Mouse (Mus musculus) activated CD4-positive, CD25-positive, alpha-beta regulatory T cell, adult 4 months (primary cell): Measurements from ENCODE around the gene Atr. TPM values are rescaled to one million over a fixed set of nuclear protein-coding genes. Genes with fewer than 3 reads are reported as not detected.
"Not testable (repeated sequence)": the region's sequence is repeated elsewhere in the genome, so short reads cannot be mapped to it uniquely, and the experiment has no call there.

Experiments
- ATAC-seq: one replicate; pipeline ENCODE4 v1.8.0; 2017
- polyA plus RNA-seq, 2 experiments: library from polyadenylated mRNA; unstranded; fragments of 100-300 nt; shearing (Covaris generic); gene quantifications; one replicate each; pipeline ENCODE4 v1.2.1; 2017

The Atr gene
- polyA plus RNA-seq, 2 experiments from 2014 or later, result 18.3 to 23.2 TPM

DNA sequence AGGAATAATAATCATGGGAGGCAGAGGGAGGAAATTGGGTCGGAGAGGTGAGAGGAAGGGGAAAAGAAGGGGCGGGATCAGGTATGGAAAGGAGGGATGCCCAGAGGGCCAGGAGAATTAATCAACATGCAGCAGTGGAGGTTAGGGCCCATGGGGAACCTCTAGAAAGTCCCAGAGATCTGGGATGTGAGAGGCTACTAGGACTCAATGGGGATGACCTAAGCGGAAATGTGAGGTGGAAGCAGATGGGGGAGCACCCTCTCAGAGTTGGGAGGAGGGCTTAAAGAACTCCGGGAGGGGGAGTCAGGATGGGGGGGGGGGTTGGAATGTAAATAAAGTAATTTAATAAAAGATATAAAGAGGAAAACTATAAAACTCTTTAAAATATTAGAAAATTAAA lies 96.3 kb downstream of the Atr start:
- no peak for ATAC-seq

GRCm38 (mm10) chr9:95954226-95954584 lies 96.8 kb downstream of the Atr start:
- ATAC-seq, result peak; percentile 6

- ATAC-seq, result peak; percentile 89
Measured at GRCm38 (mm10) chr9:95954585-95955461, 97.4 kb downstream of the Atr start, which contains the start of gene Xrn1. Gene Xrn1, plus strand, starts transcription at chr9:95954760.

- ATAC-seq, result no peak
Measured at GRCm38 (mm10) chr9:95957611-95958010, 100.2 kb downstream of the Atr start.

GRCm38 (mm10) chr9:95958041-95958730 lies 100.8 kb downstream of the Atr start:
- ATAC-seq, result no peak

- not testable (repeated sequence) for ATAC-seq
Measured at GRCm38 (mm10) chr9:95958731-95959105, 101.3 kb downstream of the Atr start.

- ATAC-seq, result no peak
Measured at GRCm38 (mm10) chr9:95959246-95959645, 101.8 kb downstream of the Atr start.

DNA sequence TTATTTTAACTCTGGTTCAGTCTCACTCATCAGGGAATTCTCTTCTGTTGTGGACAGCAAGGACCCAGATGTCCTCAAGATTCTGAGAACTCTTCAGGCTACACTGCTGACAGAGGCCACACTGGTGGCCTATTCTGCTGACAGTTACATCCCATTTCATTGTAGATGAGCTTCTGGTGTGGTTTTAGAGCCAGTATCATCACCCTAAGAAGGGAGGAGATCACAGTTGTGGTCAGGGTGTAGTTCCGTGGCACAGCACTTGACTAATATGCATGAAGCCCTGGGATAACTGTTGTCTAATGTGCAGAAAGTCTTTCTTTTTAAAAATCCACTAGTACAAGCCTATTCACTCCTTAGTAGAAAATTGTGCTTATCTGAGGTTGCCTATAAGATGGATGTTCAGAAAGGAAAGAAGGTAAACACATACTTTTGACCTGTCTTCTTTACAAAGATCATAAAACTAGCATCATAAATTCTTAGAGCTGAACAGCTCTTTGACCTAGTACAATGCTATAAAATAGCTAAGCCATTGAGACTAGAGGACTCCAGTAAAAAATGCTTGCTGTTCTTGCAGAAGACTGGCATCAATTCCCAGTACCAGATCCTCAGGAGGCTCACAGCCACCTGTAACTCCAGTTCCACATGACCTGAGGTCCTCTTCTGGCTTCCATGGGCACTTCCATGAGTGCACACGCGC lies 102.5 kb downstream of the Atr start:
- ATAC-seq, result no peak

DNA sequence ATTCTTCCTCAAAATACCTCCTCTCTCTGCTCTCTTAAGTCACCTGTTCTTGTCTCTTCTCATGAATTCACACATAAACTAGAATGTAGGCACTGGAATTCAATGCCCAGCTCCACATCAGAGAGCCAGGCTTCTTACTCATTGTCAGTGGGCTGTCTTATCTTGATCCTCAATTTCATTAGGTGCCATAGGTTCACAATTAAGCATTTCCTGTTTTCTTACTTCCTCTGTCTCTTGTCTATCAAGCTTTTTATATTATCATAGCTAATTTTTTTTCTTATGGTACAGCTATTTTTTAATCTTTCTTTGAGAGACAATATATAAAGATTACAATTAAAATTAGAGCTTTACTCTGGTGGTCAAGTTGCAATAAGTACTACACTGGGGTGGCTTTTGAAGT lies 103.7 kb downstream of the Atr start:
- ATAC-seq, result no peak

DNA sequence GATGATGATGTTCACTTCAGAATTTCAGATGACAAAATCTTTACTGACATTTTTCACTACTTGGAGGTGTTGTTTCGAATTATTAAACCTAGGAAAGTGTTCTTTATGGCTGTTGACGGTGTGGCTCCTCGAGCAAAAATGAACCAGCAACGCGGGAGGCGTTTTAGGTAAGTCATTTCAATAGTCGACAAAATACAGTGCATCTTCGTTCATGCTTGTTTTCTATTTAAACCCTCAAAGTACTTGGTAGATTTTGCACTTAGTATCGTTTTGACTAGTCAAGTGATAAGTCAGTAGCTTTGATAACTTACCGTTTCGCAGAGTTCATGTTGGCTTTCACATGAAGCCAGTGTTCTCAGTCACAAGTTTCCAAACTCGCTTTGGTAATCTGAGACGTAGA lies 106.6 kb downstream of the Atr start:
- ATAC-seq, result peak; percentile 29

DNA sequence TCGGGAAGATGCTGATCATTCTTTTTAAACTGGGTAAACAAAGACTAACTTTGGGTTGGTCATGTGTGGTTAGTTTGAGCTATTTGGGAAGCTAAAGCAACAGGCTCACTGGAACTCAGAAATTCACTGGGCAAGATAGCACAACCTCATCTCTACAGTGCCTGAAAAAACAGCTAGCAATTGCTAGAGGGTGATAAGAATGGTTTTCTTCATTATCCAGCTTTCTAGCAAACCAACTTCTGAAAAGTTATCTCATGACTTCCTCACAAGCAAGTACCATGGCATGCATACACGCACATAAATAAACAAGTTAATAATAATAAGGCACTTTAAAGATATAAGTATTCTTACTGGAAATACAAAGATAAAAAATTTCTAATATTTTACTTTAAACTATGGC lies 120.9 kb downstream of the Atr start:
- no peak for ATAC-seq

DNA sequence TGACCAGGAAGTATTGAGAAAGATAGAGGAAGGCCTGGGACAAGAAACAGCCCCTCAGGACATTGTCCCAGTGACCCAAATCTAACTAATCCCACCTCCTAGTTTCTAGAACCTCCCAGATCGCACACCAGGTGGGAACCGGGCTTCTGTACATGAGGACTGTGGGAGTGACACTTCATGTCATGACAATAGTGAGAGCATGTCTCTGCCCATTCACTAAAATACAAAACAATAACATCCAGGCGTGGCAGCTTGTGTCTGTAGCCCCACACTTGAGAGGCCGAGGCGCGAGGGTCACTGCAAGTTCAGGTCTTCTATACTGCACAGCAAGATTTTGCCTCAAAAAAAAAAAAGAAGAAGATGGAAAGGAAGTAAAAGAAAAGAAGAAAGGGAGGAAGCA lies 122.5 kb downstream of the Atr start:
- no peak for ATAC-seq

DNA sequence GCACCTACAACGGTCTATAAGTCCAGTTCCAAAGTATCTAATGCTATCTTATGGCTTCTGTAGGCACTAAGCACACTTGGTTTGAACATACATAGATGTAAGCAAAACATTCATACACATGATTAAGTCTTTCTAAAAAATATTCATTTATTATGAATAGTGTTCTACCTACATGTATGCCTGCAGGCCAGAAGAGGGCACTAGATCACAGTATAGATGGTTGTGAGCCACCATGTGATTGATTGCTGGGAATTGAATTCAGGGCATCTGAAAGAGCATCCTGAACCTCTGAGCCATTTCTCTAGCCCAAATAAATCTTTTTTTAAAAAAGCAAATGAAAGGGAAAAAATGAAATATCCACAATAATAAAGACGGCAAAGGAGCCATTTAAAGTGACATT lies 134.9 kb downstream of the Atr start:
- no peak for ATAC-seq

Other genes starting within 250 kb of the Atr start
- under 1 TPM in 1 of 2 experiments, not detected in 1; 0.08 TPM for gene Pcolce2, start 220.0 kb upstream of the Atr start, polyA plus RNA-seq
- under 1 TPM; 0.10 to 0.13 TPM for gene Trpc1, start 107.2 kb upstream of the Atr start, polyA plus RNA-seq
- gene Pls1, start 12.3 kb upstream of the Atr start, polyA plus RNA-seq, result under 1 TPM; 0.28 to 0.63 TPM
- gene Xrn1, start 97.2 kb downstream of the Atr start, polyA plus RNA-seq, result 10 to 100 TPM; 37.3 to 54.8 TPM